Mouse (Mus musculus) lung, embryonic 14.5 days (tissue): ENCODE data around the gene Plekhm2. TPM values are rescaled to one million over a fixed set of nuclear protein-coding genes. Genes with fewer than 3 reads are reported as not detected.
A peak's percentile ranks its signal among the peaks of the same experiment; 100 is the strongest.

Experiments used
- ATAC-seq: fragments of 200-750 bp; cut with Nextera tagmentation; 2 replicates; pipeline ENCODE4 v1.8.0; 2017; ENCODE audit warnings: mild to moderate bottlenecking, moderate TSS enrichment, moderate library complexity; ENCODE audit not compliant: insufficient read depth
- DNase-seq: peaks from one replicate; pipeline ENCODE4 v3.0.0-alpha.2; 2015
- H3K27ac ChIP-seq: fragments of 300-500 bp; sonication (generic); 2 replicates; pipeline ENCODE4 v1.5.1; 2014; ENCODE audit warnings: low read depth, mild to moderate bottlenecking, moderate library complexity
- H3K27me3 ChIP-seq: fragments of 300-500 bp; sonication (generic); 2 replicates; pipeline ENCODE4 v1.6.1; 2014; ENCODE audit warnings: low read length, control low read depth; ENCODE audit not compliant: insufficient read depth
- H3K36me3 ChIP-seq: fragments of 300-500 bp; sonication (generic); 2 replicates; pipeline ENCODE4 v1.6.1; 2014; ENCODE audit warnings: control low read depth; ENCODE audit not compliant: insufficient read depth
- H3K4me1 ChIP-seq: fragments of 300-500 bp; sonication (generic); 2 replicates; pipeline ENCODE4 v1.6.1; 2014; ENCODE audit warnings: antibody characterized with exemption, control low read depth; ENCODE audit not compliant: insufficient read depth
- H3K4me2 ChIP-seq: fragments of 300-500 bp; sonication (generic); 2 replicates; pipeline ENCODE4 v1.6.1; 2014; ENCODE audit warnings: mild to moderate bottlenecking
- H3K4me3 ChIP-seq: fragments of 300-500 bp; sonication (generic); 2 replicates; pipeline ENCODE4 v1.5.1; 2014; ENCODE audit warnings: low read depth, low read length
- H3K9ac ChIP-seq: fragments of 300-500 bp; sonication (generic); 2 replicates; pipeline ENCODE4 v1.6.1; 2014
- H3K9me3 ChIP-seq: fragments of 300-500 bp; sonication (generic); 2 replicates; pipeline ENCODE4 v1.6.1; 2016; ENCODE audit warnings: low read depth, low read length, control low read depth
- CTCF ChIP-seq: IDR thresholded peaks from 2 replicates; pipeline ENCODE4 v1.5.1; 2016; ENCODE audit warnings: antibody characterized with exemption, low read depth
- WGBS: fragments of 180-500 bp; shearing (Covaris S2); extraction: QIAGEN DNeasy Blood & Tissue Kit; methylation state at CpG from one replicate; pipeline ENCODE4 v1.1.7; 2014; 5-methylcytosine and 5-hydroxymethylcytosine counted together
- polyA plus RNA-seq: library from polyadenylated mRNA; unstranded; fragments of >200 nt; fragmentation: Nextera tagmentation; extraction: Ambion mirVana; gene quantifications from 2 replicates; pipeline ENCODE4 v1.2.1, GENCODE M21; 2014

The Plekhm2 gene
- polyA plus RNA-seq, 1 experiment from 2014 or later, result 5.4 TPM

DNA sequence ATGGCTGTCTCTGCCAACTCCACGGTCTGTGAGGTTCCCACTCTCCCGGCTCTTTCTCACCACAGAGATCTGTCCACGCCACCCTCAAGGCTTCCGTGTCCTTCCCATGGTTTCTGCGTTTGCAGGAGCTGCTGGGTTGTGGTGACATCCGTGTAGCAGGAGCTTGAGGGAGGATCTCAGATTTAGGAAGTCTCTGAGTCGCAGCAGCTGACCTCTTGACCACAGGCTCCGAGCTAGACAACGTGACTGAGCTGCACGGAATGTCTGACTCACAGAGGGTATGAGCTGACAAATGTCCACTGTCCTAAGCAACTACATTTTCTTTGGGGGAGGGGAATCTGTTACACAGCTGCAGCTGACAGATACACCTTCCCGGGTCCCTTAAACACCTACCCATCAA, 58.8 kb downstream of the Plekhm2 start, which contains the start of gene Fblim1:
Fblim1 (minus strand) TSS at position 236 of the 400 bp plus-strand sequence.
- whole genome bisulfite sequencing, result 61% methylated on average over 11 of the region's 11 CpGs
- no peak for TF ChIP-seq CTCF
- Histone ChIP-seq H3K4me2 (no peak within 1 kb of the TSS), H3K27ac (peak within 1 kb of the TSS; percentile 83; the same call in 1 of the 2 replicates), H3K9ac (no peak within 1 kb of the TSS), H3K9me3 (no peaks in the 10 kb centered on the region), H3K4me3 (no peak within 1 kb of the TSS), H3K36me3 (no peaks in the 10 kb centered on the region), H3K27me3 (no peaks in the 10 kb centered on the region), H3K4me1 (peaks cover 21% of the 10 kb centered on the region)
- DNase-seq, result peak; percentile 57
- no peak for ATAC-seq

DNA sequence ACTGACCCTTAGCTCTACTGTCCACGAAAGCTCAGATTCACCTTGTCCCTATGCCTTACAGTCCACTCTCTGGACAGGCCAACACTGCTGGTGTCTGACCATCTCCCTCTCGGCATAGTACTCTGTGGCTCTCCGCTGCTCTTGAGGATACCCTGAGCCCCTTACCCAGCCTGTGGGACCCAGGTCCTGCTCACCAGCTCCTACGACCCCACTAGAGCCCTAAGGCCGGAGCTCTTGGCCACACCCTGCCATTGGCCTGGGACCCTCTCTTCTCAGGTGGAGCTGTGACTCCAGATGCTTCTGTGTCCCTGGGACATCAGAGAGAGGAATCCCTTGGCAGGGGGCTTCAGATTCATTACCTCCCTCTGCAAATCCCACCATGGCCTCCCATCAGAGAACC, 59.3 kb downstream of the Plekhm2 start:
- WGBS, result 81% methylated on average over 5 of the region's 5 CpGs
- no peak for TF ChIP-seq CTCF

DNA sequence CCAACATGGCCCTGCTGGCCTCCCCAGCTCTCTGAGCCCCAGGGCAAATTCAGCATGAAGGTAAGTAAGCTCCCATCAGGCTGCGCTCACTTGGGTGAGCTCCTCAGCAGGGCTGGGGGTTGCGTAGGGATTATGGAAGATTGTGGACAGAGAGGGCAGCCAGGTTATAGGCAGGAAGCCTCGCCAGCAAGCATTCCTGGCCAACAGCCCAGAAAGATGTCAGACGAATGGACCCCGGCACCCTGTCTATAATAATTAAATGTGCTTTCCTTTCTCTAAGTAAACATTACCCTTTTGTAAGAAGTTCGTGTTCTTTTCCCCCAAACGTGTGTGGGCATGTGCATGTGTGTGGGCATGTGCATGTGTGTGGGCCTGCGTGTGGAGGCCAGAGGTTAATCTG, 60.2 kb downstream of the Plekhm2 start:
- H3K9ac ChIP-seq, result no peak overlapping the region
- H3K4me3 ChIP-seq, result no peak overlapping the region
- H3K4me2 ChIP-seq, result no peak overlapping the region
- no peak for TF ChIP-seq CTCF
- H3K27ac ChIP-seq, result peak overlapping the region; percentile 83
- WGBS, result 12% methylated on average over 8 of the region's 8 CpGs
- H3K36me3 ChIP-seq, result no peaks in the 10 kb centered on the region
- no peaks in the 10 kb centered on the region for H3K9me3 ChIP-seq
- H3K4me1 ChIP-seq, result peaks cover 21% of the 10 kb centered on the region
- DNase-seq (peak; percentile 91), ATAC-seq (peak; percentile 66)
- no peaks in the 10 kb centered on the region for H3K27me3 ChIP-seq

More for the DNA sequence above, 59.3 kb downstream of the Plekhm2 start:
- H3K9ac ChIP-seq, result no peak overlapping the region
- no peak overlapping the region for H3K4me3 ChIP-seq
- DNase-seq, result no peak
- H3K9me3 ChIP-seq, result no peaks in the 10 kb centered on the region
- H3K4me2 ChIP-seq, result no peak overlapping the region
- no peaks in the 10 kb centered on the region for H3K27me3 ChIP-seq
- ATAC-seq, result peak; percentile 16; the same call in 1 of the 2 replicates
- peaks cover 21% of the 10 kb centered on the region for H3K4me1 ChIP-seq
- no peaks in the 10 kb centered on the region for H3K36me3 ChIP-seq
- H3K27ac ChIP-seq, result peak overlapping the region; percentile 83; the same call in 1 of the 2 replicates

DNA sequence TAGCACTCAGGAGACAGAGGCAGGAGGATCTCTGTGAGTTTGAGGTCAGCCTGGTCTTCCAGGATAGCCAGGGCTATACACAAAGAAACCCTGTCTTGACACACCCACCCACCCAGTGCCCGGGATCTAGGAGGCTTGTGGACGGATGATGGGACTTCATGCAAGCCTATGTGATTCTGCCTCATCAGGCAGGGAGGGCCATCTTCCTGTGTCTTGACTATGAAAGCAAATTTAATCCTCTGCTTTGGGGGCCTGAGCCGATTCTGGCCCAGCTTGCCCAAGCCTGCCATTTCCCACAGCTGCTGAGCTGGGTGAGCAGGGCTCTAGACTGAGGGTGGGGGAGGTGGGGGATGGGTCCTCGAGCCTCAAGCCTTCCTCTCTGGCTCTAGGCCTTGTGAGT, 60.8 kb downstream of the Plekhm2 start:
- 64% methylated on average over 4 of the region's 4 CpGs for WGBS
- TF ChIP-seq CTCF, result no peak
- peaks cover 21% of the 10 kb centered on the region for H3K4me1 ChIP-seq

DNA sequence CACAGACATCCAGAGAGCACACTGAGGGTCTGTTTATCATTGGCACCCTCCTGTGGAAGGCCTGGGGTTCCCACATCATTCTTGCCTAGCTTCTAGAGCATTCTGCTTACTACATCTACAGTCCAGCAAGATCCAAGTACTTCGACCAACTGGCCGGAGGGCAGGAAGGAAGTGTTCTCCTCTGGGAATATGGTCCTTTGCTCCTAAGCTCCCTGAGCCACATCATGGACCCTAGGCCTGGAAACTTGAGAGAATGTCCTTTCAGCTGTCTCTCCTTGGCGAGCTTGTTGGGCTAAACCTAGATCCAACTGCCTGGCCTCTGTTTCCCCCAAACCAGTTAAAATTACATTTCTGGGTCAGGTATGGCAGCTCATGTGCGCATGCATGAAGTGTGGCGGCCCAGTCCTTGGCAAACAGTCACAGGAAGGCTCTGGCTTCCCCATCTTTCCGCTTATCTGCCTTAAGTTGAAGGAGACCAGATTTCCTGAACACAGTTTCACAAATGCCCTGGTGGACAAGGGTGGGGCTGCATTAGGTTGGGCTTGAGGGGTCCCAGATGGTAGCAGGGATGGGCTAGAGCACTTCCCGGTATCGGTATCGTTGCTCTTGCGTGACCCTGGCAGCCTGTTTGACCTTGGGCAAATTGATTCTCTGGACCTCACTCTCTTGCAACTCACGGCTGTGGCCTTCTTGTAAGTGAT, 62.0 kb downstream of the Plekhm2 start:
- DNase-seq, result no peak
- H3K27ac ChIP-seq, result no peak overlapping the region
- H3K4me3 ChIP-seq, result no peak overlapping the region
- TF ChIP-seq CTCF, result peak; percentile 28; the same call in 1 of the 2 replicates
- H3K4me2 ChIP-seq, result no peak overlapping the region
- no peaks in the 10 kb centered on the region for H3K9me3 ChIP-seq
- H3K9ac ChIP-seq, result no peak overlapping the region
- no peaks in the 10 kb centered on the region for H3K27me3 ChIP-seq
- peaks cover 27% of the 10 kb centered on the region for H3K4me1 ChIP-seq
- H3K36me3 ChIP-seq, result no peaks in the 10 kb centered on the region
- 68% methylated on average over 11 of the region's 11 CpGs for WGBS
- no peak for ATAC-seq

More for the DNA sequence above, 60.8 kb downstream of the Plekhm2 start:
- H3K27ac ChIP-seq, result peak overlapping the region; percentile 83
- no peaks in the 10 kb centered on the region for H3K9me3 ChIP-seq
- no peak overlapping the region for H3K4me2 ChIP-seq
- no peaks in the 10 kb centered on the region for H3K27me3 ChIP-seq
- ATAC-seq, result peak; percentile 21
- H3K4me3 ChIP-seq, result no peak overlapping the region
- DNase-seq, result peak; percentile 21
- no peak overlapping the region for H3K9ac ChIP-seq
- no peaks in the 10 kb centered on the region for H3K36me3 ChIP-seq

DNA sequence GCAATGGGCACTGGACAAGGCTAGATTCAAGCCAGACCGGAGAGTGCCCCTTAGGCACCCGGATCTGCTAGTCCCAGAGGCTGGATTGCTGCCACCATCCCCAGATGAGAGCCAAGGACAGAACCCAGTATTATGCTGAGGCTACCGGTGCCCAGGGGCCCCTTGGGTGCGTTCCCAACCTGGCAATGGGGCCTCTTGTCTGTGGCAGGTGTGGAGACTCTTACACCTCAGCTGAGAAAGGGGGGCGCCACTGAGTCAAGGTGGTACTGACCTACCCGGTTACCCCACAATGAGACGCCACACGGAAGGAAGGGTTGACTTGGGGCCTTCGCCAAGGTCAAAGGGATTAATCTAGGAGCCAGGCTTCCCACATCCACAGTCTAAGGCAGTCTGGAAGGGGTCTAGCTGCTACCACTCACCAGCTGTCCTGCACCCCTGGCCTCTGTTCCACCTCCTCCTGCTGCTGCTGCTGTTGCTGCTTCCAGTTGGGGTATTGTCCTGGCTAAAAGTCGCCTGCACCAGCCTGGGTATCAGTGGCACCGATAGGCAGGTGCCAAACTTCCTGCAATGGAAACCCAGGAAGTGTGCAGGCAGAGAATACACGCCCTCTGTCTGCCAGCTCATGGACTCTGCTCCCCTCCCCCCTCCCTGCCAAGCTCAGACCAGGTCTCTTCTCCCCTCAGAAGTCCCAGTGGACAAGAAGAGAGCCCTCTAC, 63.4 kb downstream of the Plekhm2 start:
- H3K4me2 ChIP-seq, result no peak overlapping the region
- no peak overlapping the region for H3K4me3 ChIP-seq
- H3K36me3 ChIP-seq, result no peaks in the 10 kb centered on the region
- H3K4me1 ChIP-seq, result peaks cover 27% of the 10 kb centered on the region
- 0 out of 2 replicates have a peak, but pooled peaks have one; percentile 14 for TF ChIP-seq CTCF
- DNase-seq, result no peak
- 71% methylated on average over 12 of the region's 12 CpGs for WGBS
- H3K9me3 ChIP-seq, result no peaks in the 10 kb centered on the region
- no peaks in the 10 kb centered on the region for H3K27me3 ChIP-seq
- no peak for ATAC-seq
- no peak overlapping the region for H3K9ac ChIP-seq
- H3K27ac ChIP-seq, result no peak overlapping the region

DNA sequence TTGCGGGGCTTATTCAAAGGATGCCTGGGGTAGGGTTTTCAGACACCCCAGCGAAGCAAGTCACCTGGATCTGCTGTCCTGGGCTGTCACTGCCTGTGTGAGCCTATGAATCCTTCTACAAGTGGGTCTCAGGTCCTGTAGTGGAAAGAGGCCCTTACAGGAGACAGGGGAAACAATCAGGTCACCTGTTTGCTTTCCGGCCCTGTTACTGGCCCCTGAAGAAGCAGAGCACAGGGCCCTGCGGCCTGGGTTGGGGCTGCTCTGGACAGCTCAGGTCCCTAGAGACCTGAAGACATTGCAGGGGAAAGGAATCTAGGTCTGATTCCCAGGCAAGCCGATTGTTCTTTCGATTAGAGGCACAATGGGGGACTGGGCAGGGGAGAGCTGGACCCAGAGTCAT, 64.3 kb downstream of the Plekhm2 start:
- 35% methylated on average over 6 of the region's 6 CpGs for WGBS
- Histone ChIP-seq H3K27me3 (no peaks in the 10 kb centered on the region), H3K4me1 (peaks cover 25% of the 10 kb centered on the region), H3K36me3 (peaks cover 1% of the 10 kb centered on the region), H3K9ac (no peak overlapping the region), H3K4me3 (peak overlapping the region; percentile 74), H3K27ac (peak overlapping the region; percentile 96), H3K9me3 (no peaks in the 10 kb centered on the region), H3K4me2 (peak overlapping the region; percentile 95; the same call in 1 of the 2 replicates)
- no peak for TF ChIP-seq CTCF
- DNase-seq (no peak), ATAC-seq (no peak)
